26 mouse cellular contexts compared by ENCODE assay signal in genomic region chr9:99862936-99863335, GRCm38 (mm10). TPM values are rescaled to one million over a fixed set of nuclear protein-coding genes. Genes with fewer than 3 reads are reported as not detected.
DNase-seq lines count a peak whose midpoint lies in the region; ATAC-seq lines count a peak whose summit lies in the region.
"Had no signal": no experiment of that assay in that cellular context is flagged by ENCODE, and none has a peak within 500 bp of the region (broad histone marks: within the 10 kb centered on the region; RNA-seq: fewer than 3 reads in every experiment).

No protein-coding gene starts in this region.

- H3K27ac ChIP-seq in heart, embryonic 12.5 days (ENCODE audit: poor library complexity, severe bottlenecking) = no peak overlapping the region

- H3K27me3 ChIP-seq in heart, embryonic 12.5 days (replicated peaks) = peaks cover 69% of the 10 kb centered on the region
- H3K27me3 ChIP-seq: CH12.LX had no signal

- no peaks in the 10 kb centered on the region for H3K36me3 ChIP-seq in heart, embryonic 12.5 days
- H3K36me3 ChIP-seq: G1E had no signal

- no peak for ATAC-seq in heart, embryonic 12.5 days (ENCODE audit: insufficient number of reproducible peaks, low FRiP score)
- ATAC-seq: activated CD4-positive, CD25-positive, alpha-beta regulatory T cell, adult 4 months; CD4-positive, CD25-positive, alpha-beta regulatory T cell, adult 4 months; Patski had no signal

- 77% methylated on average over 9 of the region's 9 CpGs for WGBS in heart, embryonic 12.5 days

- H3K4me3 ChIP-seq in heart, embryonic 12.5 days = no peak overlapping the region

- no peaks in the 10 kb centered on the region for H3K4me1 ChIP-seq in heart, embryonic 12.5 days (replicated peaks)

- no peak overlapping the region for H3K9ac ChIP-seq in heart, embryonic 12.5 days

- H3K4me2 ChIP-seq in heart, embryonic 12.5 days = no peak overlapping the region

- no peaks in the 10 kb centered on the region for H3K9me3 ChIP-seq in heart, embryonic 12.5 days (replicated peaks)

- peak; percentile 46 for DNase-seq in heart, adult 11 months
- peak; percentile 51 for DNase-seq in testis, postnatal 10 days (ENCODE audit: low spot score)
- peak; percentile 69 for DNase-seq in testis, postnatal 14 days (ENCODE audit: low spot score)
- no peak for DNase-seq in cerebellum, adult 11-12 months
- DNase-seq in adrenal gland, postnatal 10 days = no peak
- DNase-seq: adrenal gland, adult 2 months; adrenal gland, adult 8-10 months; adrenal gland, postnatal 14 days; adrenal gland, postnatal 25 days; adrenal gland, postnatal 36 days; B cell, adult 2 months; cerebellum, adult 11 months; cerebellum, adult 18-20 months; cerebellum, adult 2 months; cerebellum, adult 8-10 months had no signal

RNA-seq across cellular contexts. Expression of gene Sox14, which starts 13.0 kb away (rescaled TPM):
- 0.13 TPM in 1 of 2 replicates, not detected in the other for polyA plus RNA-seq in heart, embryonic 12.5 days (2016; fragmentation: Nextera tagmentation; extraction: Ambion mirVana)
- total RNA-seq in adrenal gland, postnatal 10 days (2021) = not detected
- total RNA-seq: adrenal gland, adult 18-20 months; adrenal gland, adult 2 months; adrenal gland, adult 8-10 months; adrenal gland, postnatal 14 days; adrenal gland, postnatal 25 days; adrenal gland, postnatal 36 days; adrenal gland, postnatal 4 days; CH12.LX; ES-E14; MEL had no signal
- polyA plus RNA-seq: activated CD4-positive, CD25-positive, alpha-beta regulatory T cell, adult 4 months; adrenal gland, adult 2 months; C2C12; CD4-positive, CD25-positive, alpha-beta regulatory T cell, adult 4 months; G1E; Patski had no signal

Comparison
In these comparisons a context has a peak if more than half of its experiments do, and no peak if none do; other contexts are left out.
1. DNase-seq: peak in heart, adult 11 months (single experiment), testis, postnatal 10 days (single experiment) and testis, postnatal 14 days (single experiment); none in cerebellum, adult 11-12 months (single experiment) and adrenal gland, postnatal 10 days (single experiment).